Mouse (Mus musculus) brain, adult 10 weeks (tissue): ENCODE results near the gene Grn. TPM values are rescaled to one million over a fixed set of nuclear protein-coding genes. Genes with fewer than 3 reads are reported as not detected.

Experiments used
- polyA plus RNA-seq: library from polyadenylated mRNA; stranded (reverse); fragments of 350-450 nt; fragmentation: Illumina TruSeq; extraction: RNeasy Lipid Tissue Mini Kit (QIAGEN cat#74804); gene quantifications from one replicate; pipeline ENCODE4 v1.2.3, GENCODE M21; 2015; ENCODE audit warnings: low read depth, low replicate concordance

The Grn gene
- 50.6 TPM for polyA plus RNA-seq

GRCm38 (mm10) chr11:102430121-102431017 is at the start of gene Grn:
Gene Grn, plus strand, starts transcription at chr11:102430315.

GRCm38 (mm10) chr11:102393238-102393634 is 36.9 kb upstream of the Grn start, which contains the start of gene Rundc3a:
Gene Rundc3a, plus strand, starts transcription at chr11:102393403.

GRCm38 (mm10) chr11:102407834-102408215 is 22.3 kb upstream of the Grn start, which contains the start of gene Slc25a39:
Gene Slc25a39, minus strand, starts transcription at chr11:102407946.

GRCm38 (mm10) chr11:102447497-102447896 is 17.4 kb downstream of the Grn start, which contains the start of gene Fam171a2:
Gene Fam171a2, minus strand, starts transcription at chr11:102447682.

GRCm38 (mm10) chr11:102469648-102470357 is 39.7 kb downstream of the Grn start, which contains the start of gene Itga2b:
Gene Itga2b, minus strand, starts transcription at chr11:102470122.

Other genes starting within 250 kb of the Grn start
- gene Lsm12, start 245.0 kb upstream of the Grn start, polyA plus RNA-seq: 26.1 TPM
- gene G6pc3, start 240.7 kb upstream of the Grn start, polyA plus RNA-seq: 61.4 TPM
- 122 TPM for gene Hdac5, start 200.1 kb upstream of the Grn start, polyA plus RNA-seq
- gene BC030867, start 181.4 kb upstream of the Grn start, polyA plus RNA-seq: 2.6 TPM
- gene Asb16, start 161.6 kb upstream of the Grn start, polyA plus RNA-seq: 3.1 TPM
- gene Tmub2, start 145.4 kb upstream of the Grn start, polyA plus RNA-seq: 92.1 TPM
- 175 TPM for gene Atxn7l3, start 133.7 kb upstream of the Grn start, polyA plus RNA-seq
- gene Ubtf, start 110.6 kb upstream of the Grn start, polyA plus RNA-seq: 89.6 TPM
- gene Slc4a1, start 64.1 kb upstream of the Grn start, polyA plus RNA-seq: not detected
- gene Rundc3a, start 36.9 kb upstream of the Grn start, polyA plus RNA-seq: 388 TPM
- gene Slc25a39, start 22.4 kb upstream of the Grn start, polyA plus RNA-seq: 84.6 TPM
- gene Fam171a2, start 17.4 kb downstream of the Grn start, polyA plus RNA-seq: 45.0 TPM
- 4.9 TPM for gene Itga2b, start 39.8 kb downstream of the Grn start, polyA plus RNA-seq
- gene Gpatch8, start 126.1 kb downstream of the Grn start, polyA plus RNA-seq: 35.6 TPM
- 8.0 TPM for gene Gm11627, start 149.1 kb downstream of the Grn start, polyA plus RNA-seq
- gene Fzd2, start 174.1 kb downstream of the Grn start, polyA plus RNA-seq: 5.4 TPM
- gene Meioc, start 233.4 kb downstream of the Grn start, polyA plus RNA-seq: not detected